Mouse (Mus musculus): ENCODE measurements at regions not wholly inside any gene's neighbourhood (a gene's known extent, or its start where the extent isn't known, plus 50 kb on each side); places are given as distances from the start of the nearest gene placed in this dataset.

DNA sequence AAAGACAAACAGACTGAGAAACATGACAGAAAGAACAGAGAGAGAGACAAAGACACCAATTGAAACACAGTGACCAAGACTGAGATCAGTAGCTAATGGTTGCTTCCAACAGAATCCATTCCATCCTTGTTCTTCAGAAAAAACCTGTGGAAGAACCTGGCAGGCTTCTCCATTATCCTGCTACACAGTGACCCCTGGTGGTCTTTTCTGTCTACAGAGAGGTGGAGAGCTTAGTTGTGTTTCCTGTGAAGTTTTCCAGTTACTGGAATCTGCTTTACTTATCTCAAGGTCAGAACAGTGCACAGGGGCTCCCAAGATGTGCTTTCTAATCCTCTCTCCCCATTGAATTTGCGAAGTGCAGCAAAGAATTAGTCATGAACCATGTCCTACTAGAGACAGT lies 339.1 kb upstream of the Msl3l2 start:
- Histone ChIP-seq H3K27me3 (ENCODE audit: control insufficient read depth, insufficient read depth, insufficient read length) (no peaks in the 10 kb centered on the region), H3ac (ENCODE audit: control insufficient read depth, insufficient read length) (no peak overlapping the region), H3K4me3 (no peak overlapping the region), H3K79me2 (ENCODE audit: control insufficient read depth, insufficient read depth) (no peaks in the 10 kb centered on the region), H3K4me2 (ENCODE audit: low read depth) (no peak overlapping the region), H3K36me3 (ENCODE audit: control insufficient read depth, insufficient read depth) (no peaks in the 10 kb centered on the region)
- no peak for TF ChIP-seq CEBPB (IDR thresholded peaks at IDR 0.05; ENCODE audit: insufficient read depth, poor library complexity, severe bottlenecking)
- no peak for TF ChIP-seq POLR2A (IDR thresholded peaks at IDR 0.05; ENCODE audit: insufficient read length, low read depth)
- TF ChIP-seq MYOD1 (IDR thresholded peaks at IDR 0.05; ENCODE audit: control insufficient read depth in 1 of 3, insufficient read length in 2 of 3, low read depth in 2 of 3): no peak
- TF ChIP-seq TCF12 (IDR thresholded peaks at IDR 0.05; ENCODE audit: insufficient read depth, poor library complexity, severe bottlenecking): no peak
- no peak for TF ChIP-seq MAX (IDR thresholded peaks at IDR 0.05; ENCODE audit: low read depth)

DNA sequence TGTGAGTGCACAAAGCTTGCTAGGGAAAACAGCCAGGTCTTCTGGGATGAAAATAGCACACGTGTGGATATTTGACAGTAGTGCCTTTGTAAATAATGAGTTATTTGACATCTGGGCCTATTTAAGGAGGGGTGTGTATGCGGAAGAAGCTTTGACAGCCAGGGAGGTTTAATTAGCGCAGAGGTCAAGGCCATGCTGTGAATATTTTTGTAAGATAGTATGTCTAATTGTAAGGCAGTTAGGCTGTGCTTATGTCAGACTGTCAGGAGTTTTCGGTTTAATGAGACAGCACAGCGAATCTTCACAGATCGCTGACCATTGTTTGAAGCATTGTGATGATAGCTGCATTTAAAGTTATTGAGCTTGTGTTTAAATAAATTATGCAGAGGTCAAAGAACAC lies 337.1 kb upstream of the Msl3l2 start:
- no peaks in the 10 kb centered on the region for H3K27me3 ChIP-seq (ENCODE audit: control insufficient read depth, insufficient read depth, insufficient read length)
- no peaks in the 10 kb centered on the region for H3K36me3 ChIP-seq (ENCODE audit: control insufficient read depth, insufficient read depth)
- H3K4me3 ChIP-seq: no peak overlapping the region
- no peaks in the 10 kb centered on the region for H3K79me2 ChIP-seq (ENCODE audit: control insufficient read depth, insufficient read depth)
- no peak overlapping the region for H3ac ChIP-seq (ENCODE audit: control insufficient read depth, insufficient read length)
- no peak for TF ChIP-seq MYOG (IDR thresholded peaks at IDR 0.05; ENCODE audit: control insufficient read depth in 1 of 3, insufficient read depth in 1 of 3, insufficient read length in 2 of 3, low read depth in 2 of 3)
- TF ChIP-seq MYOD1 (IDR thresholded peaks at IDR 0.05; ENCODE audit: control insufficient read depth in 1 of 3, insufficient read length in 2 of 3, low read depth in 2 of 3): no peak
- TF ChIP-seq POLR2A (IDR thresholded peaks at IDR 0.05; ENCODE audit: insufficient read length, low read depth): no peak
- no peak for TF ChIP-seq TCF3 (IDR thresholded peaks at IDR 0.05; ENCODE audit: insufficient read length, low read depth)
- TF ChIP-seq TCF12 (IDR thresholded peaks at IDR 0.05; ENCODE audit: insufficient read depth, poor library complexity, severe bottlenecking): no peak
- TF ChIP-seq POLR2AphosphoS2 (IDR thresholded peaks at IDR 0.05; ENCODE audit: insufficient read length, low read depth): no peak
- no peak for TF ChIP-seq SRF (IDR thresholded peaks at IDR 0.05; ENCODE audit: control insufficient read depth, insufficient read length, low read depth)
- TF ChIP-seq E2F4 (IDR thresholded peaks at IDR 0.05; ENCODE audit: insufficient read depth): no peak
- no peak for TF ChIP-seq REST (IDR thresholded peaks at IDR 0.05; ENCODE audit: insufficient read depth, insufficient read length)
- no peak for TF ChIP-seq USF1 (IDR thresholded peaks at IDR 0.05; ENCODE audit: low read depth)
- no peak overlapping the region for H3K4me2 ChIP-seq (ENCODE audit: low read depth)

DNA sequence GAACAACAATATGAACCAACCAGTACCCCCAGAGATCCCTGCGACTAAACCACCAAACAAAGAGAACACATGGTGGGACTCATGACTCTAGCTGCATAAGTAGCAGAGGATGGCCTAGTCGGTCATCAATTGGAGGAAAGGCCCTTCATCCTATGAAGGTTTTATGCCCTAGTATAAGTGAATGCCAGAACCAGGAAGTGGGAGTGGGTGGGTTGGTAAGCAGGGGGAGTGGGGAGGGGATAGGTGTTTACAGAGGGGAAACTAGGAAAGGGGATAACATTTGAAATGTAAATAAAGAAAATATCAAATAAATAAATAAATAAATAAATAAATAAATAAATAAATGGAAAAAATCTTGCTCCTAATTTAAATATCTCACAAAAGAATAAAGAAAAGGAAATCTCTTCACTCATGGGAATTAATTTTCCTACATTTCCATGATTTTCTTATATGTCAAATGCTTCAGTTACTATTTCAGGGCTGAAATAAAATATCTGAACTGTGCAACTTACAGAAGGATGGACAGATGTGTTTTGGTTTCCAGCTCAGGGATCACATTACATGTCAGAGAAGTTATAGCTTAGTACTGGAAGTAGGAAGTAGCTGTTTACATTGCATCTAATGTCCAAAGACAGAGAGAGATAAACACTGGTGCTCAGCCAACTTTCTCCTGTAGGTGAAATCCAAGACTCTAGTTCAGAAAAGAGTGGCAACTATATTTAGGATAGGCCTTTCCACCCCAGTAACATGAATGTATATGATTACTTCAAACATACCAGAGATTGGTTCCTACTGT lies 323.8 kb upstream of the Msl3l2 start:
- no peak overlapping the region for H3K4me2 ChIP-seq (ENCODE audit: low read depth)
- no peaks in the 10 kb centered on the region for H3K79me2 ChIP-seq (ENCODE audit: control insufficient read depth, insufficient read depth)
- TF ChIP-seq TCF12 (IDR thresholded peaks at IDR 0.05; ENCODE audit: insufficient read depth, poor library complexity, severe bottlenecking) (no peak), E2F4 (IDR thresholded peaks at IDR 0.05; ENCODE audit: insufficient read depth) (no peak), USF1 (IDR thresholded peaks at IDR 0.05; ENCODE audit: low read depth) (no peak), TCF3 (IDR thresholded peaks at IDR 0.05; ENCODE audit: insufficient read length, low read depth) (no peak), MYOG (IDR thresholded peaks at IDR 0.05; ENCODE audit: control insufficient read depth in 1 of 3, insufficient read depth in 1 of 3, insufficient read length in 2 of 3, low read depth in 2 of 3) (no peak), POLR2AphosphoS2 (IDR thresholded peaks at IDR 0.05; ENCODE audit: insufficient read length, low read depth) (no peak), POLR2A (IDR thresholded peaks at IDR 0.05; ENCODE audit: insufficient read length, low read depth) (no peak), REST (IDR thresholded peaks at IDR 0.05; ENCODE audit: insufficient read depth, insufficient read length) (no peak), CEBPB (IDR thresholded peaks at IDR 0.05; ENCODE audit: insufficient read depth, poor library complexity, severe bottlenecking) (no peak), SRF (IDR thresholded peaks at IDR 0.05; ENCODE audit: control insufficient read depth, insufficient read length, low read depth) (no peak), MAX (IDR thresholded peaks at IDR 0.05; ENCODE audit: low read depth) (no peak), MYOD1 (IDR thresholded peaks at IDR 0.05; ENCODE audit: control insufficient read depth in 1 of 3, insufficient read length in 2 of 3, low read depth in 2 of 3) (no peak)
- H3K27me3 ChIP-seq (ENCODE audit: control insufficient read depth, insufficient read depth, insufficient read length): no peaks in the 10 kb centered on the region
- no peaks in the 10 kb centered on the region for H3K36me3 ChIP-seq (ENCODE audit: control insufficient read depth, insufficient read depth)
- H3ac ChIP-seq (ENCODE audit: control insufficient read depth, insufficient read length): no peak overlapping the region
- no peak overlapping the region for H3K4me3 ChIP-seq

DNA sequence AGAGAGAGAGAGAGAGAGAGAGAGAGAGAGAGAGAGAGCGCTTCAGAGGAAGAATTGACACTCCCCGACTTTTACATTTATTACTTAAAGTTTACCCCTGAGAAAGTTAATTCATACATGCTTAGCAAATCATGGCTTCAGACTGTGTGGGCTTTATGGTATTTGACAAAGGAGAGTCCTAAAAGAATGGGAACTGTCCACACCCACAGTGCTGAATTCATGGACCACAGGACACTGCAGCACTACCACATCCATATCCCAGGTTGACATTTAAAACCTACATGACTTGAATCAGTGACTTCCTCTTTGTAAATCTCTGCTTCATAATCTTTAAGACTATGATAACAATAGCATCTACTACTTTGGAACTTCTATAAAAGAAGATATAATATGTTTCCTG lies 292.8 kb upstream of the Msl3l2 start:
- Histone ChIP-seq H3K36me3 (ENCODE audit: control insufficient read depth, insufficient read depth) (no peaks in the 10 kb centered on the region), H3K4me2 (ENCODE audit: low read depth) (no peak overlapping the region), H3K4me3 (no peak overlapping the region), H3K79me2 (ENCODE audit: control insufficient read depth, insufficient read depth) (no peaks in the 10 kb centered on the region), H3ac (ENCODE audit: control insufficient read depth, insufficient read length) (no peak overlapping the region), H3K27me3 (ENCODE audit: control insufficient read depth, insufficient read depth, insufficient read length) (no peaks in the 10 kb centered on the region)
- TF ChIP-seq MAX (IDR thresholded peaks at IDR 0.05; ENCODE audit: low read depth): no peak
- peak; percentile 77 for TF ChIP-seq REST (IDR thresholded peaks at IDR 0.05; ENCODE audit: insufficient read depth, insufficient read length)

DNA sequence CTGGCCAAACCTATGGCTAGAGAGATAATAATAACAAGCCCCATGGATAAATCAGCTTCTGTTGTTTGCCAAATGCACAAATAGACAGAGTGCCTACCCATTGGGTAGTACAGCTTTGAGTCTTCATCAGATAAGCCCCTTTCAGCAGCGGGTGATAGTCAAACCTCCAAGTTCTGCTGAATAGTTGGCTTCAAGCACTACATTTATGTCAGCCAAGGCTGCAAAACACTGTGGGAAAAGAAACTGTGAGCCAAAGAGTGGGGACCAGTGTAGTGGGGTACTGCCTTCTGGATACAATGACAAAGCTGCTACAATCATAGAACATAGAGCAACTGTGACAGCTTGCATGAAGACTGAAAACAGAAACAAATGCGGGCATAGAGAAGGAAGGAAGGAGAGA lies 255.4 kb upstream of the Msl3l2 start:
- Histone ChIP-seq H3K36me3 (ENCODE audit: control insufficient read depth, insufficient read depth) (no peaks in the 10 kb centered on the region), H3K79me2 (ENCODE audit: control insufficient read depth, insufficient read depth) (no peaks in the 10 kb centered on the region), H3K4me2 (ENCODE audit: low read depth) (no peak overlapping the region)

More for the DNA sequence above, 255.4 kb upstream of the Msl3l2 start:
- no peak for TF ChIP-seq REST (IDR thresholded peaks at IDR 0.05; ENCODE audit: insufficient read depth, insufficient read length)
- no peak for TF ChIP-seq TCF3 (IDR thresholded peaks at IDR 0.05; ENCODE audit: insufficient read length, low read depth)
- no peak for TF ChIP-seq CEBPB (IDR thresholded peaks at IDR 0.05; ENCODE audit: insufficient read depth, poor library complexity, severe bottlenecking)
- no peak for TF ChIP-seq POLR2AphosphoS2 (IDR thresholded peaks at IDR 0.05; ENCODE audit: insufficient read length, low read depth)
- TF ChIP-seq POLR2A (IDR thresholded peaks at IDR 0.05; ENCODE audit: insufficient read length, low read depth): no peak
- no peak for TF ChIP-seq USF1 (IDR thresholded peaks at IDR 0.05; ENCODE audit: low read depth)
- no peak for TF ChIP-seq TCF12 (IDR thresholded peaks at IDR 0.05; ENCODE audit: insufficient read depth, poor library complexity, severe bottlenecking)
- no peak for TF ChIP-seq SRF (IDR thresholded peaks at IDR 0.05; ENCODE audit: control insufficient read depth, insufficient read length, low read depth)
- no peak for TF ChIP-seq MYOD1 (IDR thresholded peaks at IDR 0.05; ENCODE audit: control insufficient read depth in 1 of 3, insufficient read length in 2 of 3, low read depth in 2 of 3)
- no peak for TF ChIP-seq E2F4 (IDR thresholded peaks at IDR 0.05; ENCODE audit: insufficient read depth)
- TF ChIP-seq MYOG (IDR thresholded peaks at IDR 0.05; ENCODE audit: control insufficient read depth in 1 of 3, insufficient read depth in 1 of 3, insufficient read length in 2 of 3, low read depth in 2 of 3): no peak
- TF ChIP-seq MAX (IDR thresholded peaks at IDR 0.05; ENCODE audit: low read depth): no peak
- H3K27me3 ChIP-seq (ENCODE audit: control insufficient read depth, insufficient read depth, insufficient read length): no peaks in the 10 kb centered on the region
- no peak overlapping the region for H3K4me3 ChIP-seq
- H3ac ChIP-seq (ENCODE audit: control insufficient read depth, insufficient read length): no peak overlapping the region

Data from myocyte (in vitro differentiated cells).